Mouse (Mus musculus) bone marrow, adult 2 months (tissue): ENCODE measurements at regions not wholly inside any gene's neighbourhood (a gene's known extent, or its start where the extent isn't known, plus 50 kb on each side); places are given as distances from the start of the nearest gene placed in this dataset.

Source experiments
- CTCF ChIP-seq: fragments of 200-500 bp; IDR thresholded peaks from 2 replicates; pipeline ENCODE4 v1.5.1; 2011; ENCODE audit warnings: low read length, control low read depth; ENCODE audit not compliant: control insufficient read depth, insufficient read depth
- POLR2A ChIP-seq: fragments of 200-500 bp; IDR thresholded peaks from 2 replicates; pipeline ENCODE4 v1.6.1; 2011; ENCODE audit warnings: low read depth, mild to moderate bottlenecking, control low read depth, low read length, borderline replicate concordance; ENCODE audit not compliant: control insufficient read depth

DNA sequence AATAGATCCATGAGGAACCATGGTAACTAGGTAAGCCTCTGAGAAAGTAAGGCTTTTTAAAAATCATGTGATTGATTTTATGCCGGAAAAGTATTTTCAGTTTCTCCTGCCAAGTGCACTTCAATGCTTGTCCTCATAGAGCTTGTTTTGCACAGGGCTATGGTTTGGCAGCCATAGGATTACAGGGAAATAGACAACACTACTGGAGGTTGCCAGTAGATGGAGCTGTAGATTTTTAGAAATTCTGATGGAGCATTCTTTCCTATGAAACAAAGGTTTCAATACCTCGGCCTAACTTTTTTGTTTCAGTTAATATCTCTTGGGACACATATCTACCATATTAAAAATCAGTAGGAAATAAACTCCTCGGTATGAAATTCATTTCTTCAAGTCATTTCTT, 210.8 kb upstream of the Fermt1 start:
- TF ChIP-seq POLR2A, result no peak
- no peak for TF ChIP-seq CTCF
